Mouse (Mus musculus): ENCODE data around the gene Itgal.

GRCm38 (mm10) chr7:127361449-127361848, 65.4 kb downstream of the Itgal start:
- TF ChIP-seq CTCF (IDR thresholded peaks at IDR 0.05; ENCODE audit: low read depth, low read length), result no peak
- no peak for TF ChIP-seq EP300 (IDR thresholded peaks at IDR 0.05; ENCODE audit: insufficient read depth, low read depth, low read length)
- no peak for TF ChIP-seq POLR2A (IDR thresholded peaks at IDR 0.05; ENCODE audit: insufficient read depth, low read length)

Measured in ES-Bruce4 (cell line).